Mouse (Mus musculus): Measurements from ENCODE around the gene Fibcd1. TPM values are rescaled to one million over a fixed set of nuclear protein-coding genes. Genes with fewer than 3 reads are reported as not detected.

Gene Fibcd1
- polyA plus RNA-seq, 1 experiment from 2014 or later: 4.3 TPM

- ATAC-seq (ENCODE audit: low read depth): no peak
- Histone ChIP-seq H3K36me3 (ENCODE audit: control insufficient read depth, insufficient read depth, low read length) (no peaks in the 10 kb centered on the region), H3K9ac (replicated peaks; ENCODE audit: low read depth, low read length) (no peak overlapping the region), H3K4me2 (ENCODE audit: low read depth, low read length) (no peak overlapping the region), H3K27ac (ENCODE audit: low read depth, low read length) (peak overlapping the region; percentile 34), H3K9me3 (ENCODE audit: control insufficient read depth, low read length) (no peaks in the 10 kb centered on the region), H3K4me1 (ENCODE audit: control insufficient read depth, insufficient read depth, low read length) (peaks cover 24% of the 10 kb centered on the region), H3K27me3 (ENCODE audit: control insufficient read depth, insufficient read depth, low read length) (no peaks in the 10 kb centered on the region), H3K4me3 (ENCODE audit: low read depth, low read length) (no peak overlapping the region)
- WGBS: 36% methylated on average over 6 of the region's 6 CpGs
These were observed 76.1 kb downstream of the Fibcd1 start for GRCm38 (mm10) chr2:31769631-31770111.

GRCm38 (mm10) chr2:31769115-31769514, 76.7 kb downstream of the Fibcd1 start:
- Histone ChIP-seq H3K9ac (replicated peaks; ENCODE audit: low read depth, low read length) (no peak overlapping the region), H3K36me3 (ENCODE audit: control insufficient read depth, insufficient read depth, low read length) (no peaks in the 10 kb centered on the region), H3K4me3 (ENCODE audit: low read depth, low read length) (no peak overlapping the region), H3K27ac (ENCODE audit: low read depth, low read length) (peak overlapping the region; percentile 60), H3K27me3 (ENCODE audit: control insufficient read depth, insufficient read depth, low read length) (no peaks in the 10 kb centered on the region), H3K9me3 (ENCODE audit: control insufficient read depth, low read length) (no peaks in the 10 kb centered on the region), H3K4me1 (ENCODE audit: control insufficient read depth, insufficient read depth, low read length) (peaks cover 24% of the 10 kb centered on the region), H3K4me2 (ENCODE audit: low read depth, low read length) (no peak overlapping the region; the same call in 1 of the 2 replicates)
- ATAC-seq (ENCODE audit: low read depth): no peak
- WGBS: 40% methylated on average over 4 of the region's 4 CpGs

- H3K4me3 ChIP-seq (ENCODE audit: low read depth, low read length): no peak overlapping the region
- 87% methylated on average over 4 of the region's 4 CpGs for WGBS
These were observed 78.0 kb downstream of the Fibcd1 start for GRCm38 (mm10) chr2:31767815-31768214.

GRCm38 (mm10) chr2:31767104-31767503, 78.7 kb downstream of the Fibcd1 start:
- H3K4me1 ChIP-seq (ENCODE audit: control insufficient read depth, insufficient read depth, low read length): peaks cover 28% of the 10 kb centered on the region
- H3K9me3 ChIP-seq (ENCODE audit: control insufficient read depth, low read length): no peaks in the 10 kb centered on the region
- H3K27me3 ChIP-seq (ENCODE audit: control insufficient read depth, insufficient read depth, low read length): no peaks in the 10 kb centered on the region
- H3K9ac ChIP-seq (replicated peaks; ENCODE audit: low read depth, low read length): no peak overlapping the region
- 96% methylated on average over 6 of the region's 6 CpGs for WGBS
- H3K27ac ChIP-seq (ENCODE audit: low read depth, low read length): no peak overlapping the region
- H3K4me3 ChIP-seq (ENCODE audit: low read depth, low read length): no peak overlapping the region
- H3K36me3 ChIP-seq (ENCODE audit: control insufficient read depth, insufficient read depth, low read length): no peaks in the 10 kb centered on the region
- ATAC-seq (ENCODE audit: low read depth): no peak
- no peak overlapping the region for H3K4me2 ChIP-seq (ENCODE audit: low read depth, low read length)

More at GRCm38 (mm10) chr2:31767815-31768214, 78.0 kb downstream of the Fibcd1 start:
- Histone ChIP-seq H3K27me3 (ENCODE audit: control insufficient read depth, insufficient read depth, low read length) (no peaks in the 10 kb centered on the region), H3K9ac (replicated peaks; ENCODE audit: low read depth, low read length) (no peak overlapping the region), H3K4me2 (ENCODE audit: low read depth, low read length) (no peak overlapping the region), H3K27ac (ENCODE audit: low read depth, low read length) (no peak overlapping the region), H3K9me3 (ENCODE audit: control insufficient read depth, low read length) (no peaks in the 10 kb centered on the region), H3K4me1 (ENCODE audit: control insufficient read depth, insufficient read depth, low read length) (peaks cover 26% of the 10 kb centered on the region), H3K36me3 (ENCODE audit: control insufficient read depth, insufficient read depth, low read length) (no peaks in the 10 kb centered on the region)
- no peak for ATAC-seq (ENCODE audit: low read depth)

Other genes starting within 250 kb of the Fibcd1 start
- 1.1 and 16.6 TPM in 2 replicates for gene Prdm12, start 206.0 kb downstream of the Fibcd1 start, polyA plus RNA-seq (2014; fragmentation: Nextera tagmentation; extraction: Ambion mirVana)
- gene Exosc2, start 175.3 kb downstream of the Fibcd1 start, polyA plus RNA-seq (2014; fragmentation: Nextera tagmentation; extraction: Ambion mirVana): 30.4 and 35.9 TPM in 2 replicates
- 14.5 and 20.4 TPM in 2 replicates for gene Abl1, start 157.6 kb downstream of the Fibcd1 start, polyA plus RNA-seq (2014; fragmentation: Nextera tagmentation; extraction: Ambion mirVana)
- gene Qrfp, start 35.4 kb downstream of the Fibcd1 start, polyA plus RNA-seq (2014; fragmentation: Nextera tagmentation; extraction: Ambion mirVana): 0.09 TPM in 1 of 2 replicates, not detected in the other
- gene Lamc3, start 41.3 kb upstream of the Fibcd1 start, polyA plus RNA-seq (2014; fragmentation: Nextera tagmentation; extraction: Ambion mirVana): 0.60 and 4.9 TPM in 2 replicates
- gene Aif1l, start 104.1 kb upstream of the Fibcd1 start, polyA plus RNA-seq (2014; fragmentation: Nextera tagmentation; extraction: Ambion mirVana): 17.8 and 22.1 TPM in 2 replicates
- gene Nup214, start 128.4 kb upstream of the Fibcd1 start, polyA plus RNA-seq (2014; fragmentation: Nextera tagmentation; extraction: Ambion mirVana): 54.5 and 59.9 TPM in 2 replicates
- gene Fam78a, start 238.9 kb upstream of the Fibcd1 start, polyA plus RNA-seq (2014; fragmentation: Nextera tagmentation; extraction: Ambion mirVana): 0.28 and 0.50 TPM in 2 replicates
- 23.8 and 25.2 TPM in 2 replicates for gene Plpp7, start 249.5 kb upstream of the Fibcd1 start, polyA plus RNA-seq (2014; fragmentation: Nextera tagmentation; extraction: Ambion mirVana)